Mouse (Mus musculus) kidney, adult 2 months (tissue): ENCODE results near the gene Ccdc80.

Experiments
- CTCF ChIP-seq: fragments of 200-500 bp; conservative IDR thresholded peaks from 2 replicates; pipeline ENCODE4 v1.5.1; 2011; ENCODE audit warnings: low read depth, mild to moderate bottlenecking, control low read depth, low read length, moderate library complexity, mixed read lengths; ENCODE audit not compliant: insufficient read depth, insufficient read length
- POLR2A ChIP-seq: fragments of 200-500 bp; IDR thresholded peaks from one replicate; pipeline ENCODE4 v1.6.1; 2011; ENCODE audit warnings: low read depth, low read length, control low read depth

- TF ChIP-seq CTCF = no peak
- TF ChIP-seq POLR2A = no peak
Measured at GRCm38 (mm10) chr16:45079322-45079721, 13.9 kb upstream of the Ccdc80 start.
